Mouse (Mus musculus) B cell, adult 67 days (primary cell): Measurements from ENCODE around the gene Olfr391-ps. TPM values are rescaled to one million over a fixed set of nuclear protein-coding genes. Genes with fewer than 3 reads are reported as not detected.

Source experiments
- total RNA-seq, 2 experiments: library from RNA; stranded (reverse); gene quantifications; 4 replicates each; pipeline ENCODE4 v1.2.4; 2023

The Olfr391-ps gene
- total RNA-seq = not detected

GRCm38 (mm10) chr11:73802952-73803351 lies at the start of gene Olfr391-ps:
Gene Olfr391-ps, minus strand, starts transcription at chr11:73803052.

GRCm38 (mm10) chr11:73851354-73851753 lies 48.5 kb upstream of the Olfr391-ps start, which contains the start of gene Olfr393:
Gene Olfr393, minus strand, starts transcription at chr11:73851454.

DNA sequence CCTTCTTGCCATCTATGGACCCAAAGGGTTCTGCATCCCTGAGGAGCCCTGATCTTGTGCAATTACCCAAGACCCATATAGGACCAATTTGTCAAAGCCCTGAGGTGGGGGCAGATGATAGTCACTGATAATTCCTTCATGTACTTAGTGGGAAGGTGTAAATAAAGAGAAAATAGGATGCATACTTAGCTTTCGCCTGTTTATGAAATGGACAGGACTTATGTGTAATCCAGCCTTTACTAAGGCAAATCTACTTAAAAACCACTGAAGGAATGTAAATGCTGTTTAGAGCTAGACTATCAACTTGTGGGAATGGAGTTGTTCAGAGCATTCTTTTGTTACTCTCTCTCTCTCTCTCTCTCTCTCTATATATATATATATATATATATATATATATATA lies 14.1 kb upstream of the Olfr391-ps start, which contains the start of gene Olfr392:
Gene Olfr392 (minus strand): TSS at position 101 of the 400 bp plus-strand sequence.

GRCm38 (mm10) chr11:73782664-73783063 lies 20.2 kb downstream of the Olfr391-ps start, which contains the start of gene Olfr390:
Gene Olfr390, plus strand, starts transcription at chr11:73782964.

GRCm38 (mm10) chr11:73780613-73781012 lies 22.2 kb downstream of the Olfr391-ps start, which contains the start of gene Olfr389:
Gene Olfr389, minus strand, starts transcription at chr11:73780713.

Other genes starting within 250 kb of the Olfr391-ps start
- gene Olfr385, start 210.0 kb downstream of the Olfr391-ps start, total RNA-seq = not detected
- not detected for gene Olfr384, start 204.5 kb downstream of the Olfr391-ps start, total RNA-seq
- not detected for gene Zfp735, start 114.3 kb downstream of the Olfr391-ps start, total RNA-seq
- gene Olfr389, start 22.3 kb downstream of the Olfr391-ps start, total RNA-seq = not detected
- not detected for gene Olfr390, start 20.1 kb downstream of the Olfr391-ps start, total RNA-seq
- not detected for gene Olfr392, start 14.0 kb upstream of the Olfr391-ps start, total RNA-seq
- not detected for gene Olfr393, start 48.4 kb upstream of the Olfr391-ps start, total RNA-seq
- gene Olfr394, start 87.7 kb upstream of the Olfr391-ps start, total RNA-seq = not detected
- gene Olfr395, start 106.2 kb upstream of the Olfr391-ps start, total RNA-seq = not detected
- gene Olfr23, start 133.6 kb upstream of the Olfr391-ps start, total RNA-seq = not detected
- gene Olfr397, start 157.8 kb upstream of the Olfr391-ps start, total RNA-seq = not detected
- not detected for gene Olfr398, start 187.4 kb upstream of the Olfr391-ps start, total RNA-seq